Mouse (Mus musculus): ENCODE measurements around the gene Kazn. TPM values are rescaled to one million over a fixed set of nuclear protein-coding genes. Genes with fewer than 3 reads are reported as not detected.

The Kazn gene
- polyA plus RNA-seq, 1 experiment = 17.0 TPM

DNA sequence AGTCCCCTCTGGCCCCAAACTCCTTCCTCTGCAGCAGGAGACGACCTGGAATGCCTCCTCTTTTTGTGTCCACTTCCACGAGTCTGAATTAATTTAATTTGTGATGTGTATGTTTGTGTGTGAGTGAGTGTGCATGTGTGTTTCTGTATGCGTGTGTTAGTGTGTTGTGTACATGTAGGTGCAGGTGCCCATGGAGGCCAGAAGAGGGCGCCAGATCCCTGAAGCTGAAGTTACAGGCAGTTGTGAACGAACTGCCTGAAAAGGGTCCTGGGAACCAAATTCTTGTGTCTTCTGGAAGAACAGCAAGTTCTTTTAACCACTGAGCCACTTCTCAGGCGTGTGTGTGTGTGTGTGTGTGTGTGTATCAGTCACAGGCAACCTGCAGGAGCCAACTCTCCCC is 14.9 kb upstream of the Kazn start:
- no peaks in the 10 kb centered on the region for H3K4me1 ChIP-seq (replicated peaks; ENCODE audit: control insufficient read depth, insufficient read depth, low read length)
- no peaks in the 10 kb centered on the region for H3K36me3 ChIP-seq (ENCODE audit: control insufficient read depth, insufficient read depth, low read length)
- no peak overlapping the region for H3K27ac ChIP-seq (ENCODE audit: control insufficient read depth, insufficient read depth, low read length)
- no peaks in the 10 kb centered on the region for H3K27me3 ChIP-seq (ENCODE audit: control insufficient read depth, insufficient read depth, low read length)
- no peak for TF ChIP-seq CTCF (IDR thresholded peaks at IDR 0.05; ENCODE audit: borderline replicate concordance, control insufficient read depth, extremely low read depth, insufficient read depth, low read length, poor library complexity)
- TF ChIP-seq POLR2A (IDR thresholded peaks at IDR 0.05; ENCODE audit: control insufficient read depth, extremely low read depth, insufficient read depth, low read length, poor library complexity) = no peak
- H3K4me3 ChIP-seq (ENCODE audit: control insufficient read depth, insufficient read depth, low read length) = no peak overlapping the region
- no peak for DNase-seq
- WGBS = 87% methylated on average over 6 of the region's 6 CpGs

DNA sequence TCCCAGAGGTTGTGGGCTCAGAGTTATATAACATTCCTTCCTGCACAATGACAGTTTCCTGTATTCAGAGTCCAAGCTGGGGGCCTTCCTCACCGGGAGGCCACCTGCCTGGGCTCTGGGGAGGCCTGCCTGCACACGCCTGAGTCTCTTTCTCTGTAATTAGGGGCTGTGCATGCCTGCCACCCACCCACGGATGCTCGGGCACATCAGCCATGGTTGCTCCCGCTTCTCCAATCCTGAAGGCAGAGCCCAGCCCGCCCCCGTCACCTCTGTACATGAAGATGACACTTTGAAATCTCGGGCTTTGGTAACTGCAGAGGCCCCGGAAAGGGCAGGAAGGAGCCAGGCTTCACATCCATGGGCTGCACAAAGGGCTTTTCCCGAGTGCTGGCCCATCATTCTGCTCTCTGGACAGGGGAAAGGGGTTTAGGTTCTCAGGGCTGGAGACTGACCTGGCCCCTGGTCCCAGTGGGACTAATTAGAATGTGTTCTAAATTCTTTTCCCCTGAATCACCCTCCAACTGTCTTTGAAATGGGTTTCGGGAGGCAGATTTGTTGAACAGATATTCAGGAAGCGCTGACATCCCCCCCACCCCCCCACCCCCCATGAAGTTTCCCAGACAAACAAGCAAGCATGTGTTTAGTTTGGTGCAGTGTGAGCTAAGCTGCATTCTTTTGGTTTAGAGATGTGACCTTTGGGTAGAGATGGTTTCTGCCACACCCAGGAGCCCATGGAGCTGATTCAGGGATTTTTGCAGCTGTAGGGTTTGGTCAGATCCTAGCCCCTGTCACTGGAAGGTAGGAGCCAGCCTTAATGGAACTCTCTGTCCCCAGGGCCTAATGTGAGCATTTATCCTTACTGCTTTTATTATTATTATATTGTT is 12.5 kb upstream of the Kazn start:
- no peak overlapping the region for H3K27ac ChIP-seq (ENCODE audit: control insufficient read depth, insufficient read depth, low read length)
- WGBS = 62% methylated on average over 12 of the region's 12 CpGs
- H3K4me1 ChIP-seq (replicated peaks; ENCODE audit: control insufficient read depth, insufficient read depth, low read length) = no peaks in the 10 kb centered on the region
- TF ChIP-seq CTCF (IDR thresholded peaks at IDR 0.05; ENCODE audit: borderline replicate concordance, control insufficient read depth, extremely low read depth, insufficient read depth, low read length, poor library complexity) = no peak
- TF ChIP-seq POLR2A (IDR thresholded peaks at IDR 0.05; ENCODE audit: control insufficient read depth, extremely low read depth, insufficient read depth, low read length, poor library complexity) = no peak
- DNase-seq = no peak
- H3K36me3 ChIP-seq (ENCODE audit: control insufficient read depth, insufficient read depth, low read length) = no peaks in the 10 kb centered on the region
- H3K27me3 ChIP-seq (ENCODE audit: control insufficient read depth, insufficient read depth, low read length) = no peaks in the 10 kb centered on the region
- no peak overlapping the region for H3K4me3 ChIP-seq (ENCODE audit: control insufficient read depth, insufficient read depth, low read length)

DNA sequence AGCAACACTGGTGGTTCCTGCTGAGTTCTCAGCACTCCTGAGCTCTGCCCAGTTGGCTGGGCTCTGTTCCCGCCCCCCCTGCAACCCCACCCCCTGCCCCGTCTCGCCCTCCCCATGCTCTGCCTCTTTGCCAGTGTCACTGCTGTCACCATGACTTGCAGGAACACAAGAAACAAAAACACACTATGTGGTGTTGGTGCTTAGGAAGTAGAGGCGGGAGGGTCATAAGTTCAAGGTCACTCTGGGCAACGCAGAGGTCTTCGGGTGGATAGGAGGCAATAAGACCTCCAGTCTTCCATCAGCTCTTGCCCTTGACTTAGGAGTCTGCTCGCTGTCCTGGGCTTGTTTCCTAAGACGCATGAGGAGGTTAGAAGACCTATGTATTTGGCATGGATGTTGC is 10.9 kb upstream of the Kazn start:
- Histone ChIP-seq H3K27ac (ENCODE audit: control insufficient read depth, insufficient read depth, low read length) (no peak overlapping the region), H3K4me1 (replicated peaks; ENCODE audit: control insufficient read depth, insufficient read depth, low read length) (no peaks in the 10 kb centered on the region), H3K4me3 (ENCODE audit: control insufficient read depth, insufficient read depth, low read length) (no peak overlapping the region), H3K36me3 (ENCODE audit: control insufficient read depth, insufficient read depth, low read length) (no peaks in the 10 kb centered on the region), H3K27me3 (ENCODE audit: control insufficient read depth, insufficient read depth, low read length) (no peaks in the 10 kb centered on the region)
- TF ChIP-seq CTCF (IDR thresholded peaks at IDR 0.05; ENCODE audit: borderline replicate concordance, control insufficient read depth, extremely low read depth, insufficient read depth, low read length, poor library complexity) = no peak
- TF ChIP-seq POLR2A (IDR thresholded peaks at IDR 0.05; ENCODE audit: control insufficient read depth, extremely low read depth, insufficient read depth, low read length, poor library complexity) = no peak
- 98% methylated on average over 8 of the region's 8 CpGs for WGBS
- DNase-seq = no peak

DNA sequence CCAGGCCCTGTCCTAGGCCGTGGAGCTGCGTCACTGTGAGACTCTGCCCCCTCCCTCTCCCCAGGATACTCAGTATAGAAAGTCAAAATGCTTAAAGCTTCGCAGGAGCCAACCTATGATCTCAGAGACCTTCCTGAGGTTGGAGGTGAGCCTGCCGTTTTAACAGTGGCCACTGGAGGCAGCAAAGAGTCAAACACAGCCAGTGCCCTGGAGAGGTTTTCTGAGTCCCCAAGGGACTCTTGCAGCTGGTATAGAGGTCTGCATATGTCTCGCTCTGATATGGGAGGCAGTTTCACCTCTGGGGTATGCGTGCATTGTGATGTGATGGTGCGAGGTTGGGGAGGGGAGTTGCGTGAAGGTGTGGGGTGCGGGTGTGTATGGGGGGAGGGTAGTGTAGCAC is 10.2 kb upstream of the Kazn start:
- 25% methylated on average over 9 of the region's 9 CpGs for WGBS
- peak; percentile 49 for DNase-seq

DNA sequence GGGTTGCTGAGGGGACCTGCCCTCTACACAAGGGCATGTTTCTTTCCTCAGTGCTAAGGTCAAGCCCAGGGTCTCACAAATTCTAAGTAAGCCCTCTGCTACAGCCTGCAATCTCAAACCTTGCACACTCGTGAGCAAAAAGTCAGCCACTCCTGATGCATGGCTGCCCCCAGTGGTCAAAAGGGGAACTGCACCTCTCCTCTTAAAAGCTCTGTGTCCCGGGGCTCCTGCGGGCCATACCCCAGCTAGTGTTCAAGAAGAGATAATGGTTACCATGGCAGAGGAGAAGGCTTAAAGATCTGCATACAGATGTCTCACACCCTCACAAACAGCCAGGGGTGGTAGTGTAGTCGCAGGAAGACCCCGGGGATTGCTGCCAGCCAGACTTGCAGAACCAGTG is 9.2 kb upstream of the Kazn start:
- TF ChIP-seq POLR2A (IDR thresholded peaks at IDR 0.05; ENCODE audit: control insufficient read depth, extremely low read depth, insufficient read depth, low read length, poor library complexity) = no peak
- peak; percentile 91 for TF ChIP-seq CTCF (IDR thresholded peaks at IDR 0.05; ENCODE audit: borderline replicate concordance, control insufficient read depth, extremely low read depth, insufficient read depth, low read length, poor library complexity)
- Histone ChIP-seq H3K27ac (ENCODE audit: control insufficient read depth, insufficient read depth, low read length) (no peak overlapping the region), H3K27me3 (ENCODE audit: control insufficient read depth, insufficient read depth, low read length) (no peaks in the 10 kb centered on the region), H3K4me1 (replicated peaks; ENCODE audit: control insufficient read depth, insufficient read depth, low read length) (no peaks in the 10 kb centered on the region), H3K36me3 (ENCODE audit: control insufficient read depth, insufficient read depth, low read length) (no peaks in the 10 kb centered on the region), H3K4me3 (ENCODE audit: control insufficient read depth, insufficient read depth, low read length) (no peak overlapping the region)
- WGBS = 18% methylated on average over 5 of the region's 5 CpGs
- peak; percentile 70 for DNase-seq

More for the DNA sequence above, 10.2 kb upstream of the Kazn start:
- no peaks in the 10 kb centered on the region for H3K36me3 ChIP-seq (ENCODE audit: control insufficient read depth, insufficient read depth, low read length)
- no peaks in the 10 kb centered on the region for H3K4me1 ChIP-seq (replicated peaks; ENCODE audit: control insufficient read depth, insufficient read depth, low read length)
- TF ChIP-seq CTCF (IDR thresholded peaks at IDR 0.05; ENCODE audit: borderline replicate concordance, control insufficient read depth, extremely low read depth, insufficient read depth, low read length, poor library complexity) (peak; percentile 79; the same call in 1 of the 2 replicates), POLR2A (IDR thresholded peaks at IDR 0.05; ENCODE audit: control insufficient read depth, extremely low read depth, insufficient read depth, low read length, poor library complexity) (no peak)
- no peaks in the 10 kb centered on the region for H3K27me3 ChIP-seq (ENCODE audit: control insufficient read depth, insufficient read depth, low read length)
- no peak overlapping the region for H3K4me3 ChIP-seq (ENCODE audit: control insufficient read depth, insufficient read depth, low read length)
- H3K27ac ChIP-seq (ENCODE audit: control insufficient read depth, insufficient read depth, low read length) = no peak overlapping the region

DNA sequence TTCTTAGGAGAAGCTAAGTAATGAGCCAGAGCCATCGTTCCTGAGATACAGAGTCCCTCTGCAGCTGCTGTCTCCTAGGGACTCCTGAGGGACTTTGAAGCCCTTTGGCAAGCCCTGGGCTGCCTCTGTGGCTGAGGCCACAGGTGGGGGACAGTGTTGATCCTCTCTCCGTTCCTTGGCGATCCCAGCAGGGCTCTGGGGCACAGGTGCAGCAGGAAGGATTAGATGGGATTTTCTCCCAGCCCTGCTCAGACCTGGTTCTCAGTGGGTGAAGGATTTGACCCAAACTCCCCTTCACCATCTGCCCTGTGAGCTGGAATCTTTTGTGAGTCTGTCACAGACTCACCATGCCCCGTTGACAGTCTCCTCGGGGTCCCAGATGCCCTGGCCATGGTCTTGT is 7.5 kb upstream of the Kazn start:
- H3K36me3 ChIP-seq (ENCODE audit: control insufficient read depth, insufficient read depth, low read length) = no peaks in the 10 kb centered on the region
- 75% methylated on average over 5 of the region's 5 CpGs for WGBS
- no peaks in the 10 kb centered on the region for H3K27me3 ChIP-seq (ENCODE audit: control insufficient read depth, insufficient read depth, low read length)
- H3K4me3 ChIP-seq (ENCODE audit: control insufficient read depth, insufficient read depth, low read length) = no peak overlapping the region
- H3K4me1 ChIP-seq (replicated peaks; ENCODE audit: control insufficient read depth, insufficient read depth, low read length) = no peaks in the 10 kb centered on the region
- DNase-seq = no peak
- TF ChIP-seq CTCF (IDR thresholded peaks at IDR 0.05; ENCODE audit: borderline replicate concordance, control insufficient read depth, extremely low read depth, insufficient read depth, low read length, poor library complexity) = no peak
- TF ChIP-seq POLR2A (IDR thresholded peaks at IDR 0.05; ENCODE audit: control insufficient read depth, extremely low read depth, insufficient read depth, low read length, poor library complexity) = no peak
- no peak overlapping the region for H3K27ac ChIP-seq (ENCODE audit: control insufficient read depth, insufficient read depth, low read length)
